Mouse (Mus musculus) lung, adult 2 months (tissue): ENCODE data around the gene Gstt3.

ENCODE experiments used
- CTCF ChIP-seq: fragments of 200-500 bp; IDR thresholded peaks from 2 replicates; pipeline ENCODE4 v1.5.1; 2011; ENCODE audit warnings: mild to moderate bottlenecking, low read length, control low read depth; ENCODE audit not compliant: insufficient read depth
- POLR2A ChIP-seq: fragments of 200-500 bp; IDR thresholded peaks from 2 replicates; pipeline ENCODE4 v1.6.1; 2011; ENCODE audit warnings: low read depth, mild to moderate bottlenecking, control low read depth, low read length, borderline replicate concordance; ENCODE audit errors: extremely low read depth

- TF ChIP-seq POLR2A (no peak), CTCF (no peak)
Observed at GRCm38 (mm10) chr10:75828500-75828931, 47.3 kb upstream of the Gstt3 start.
